Mouse (Mus musculus): ENCODE results near the gene Rtn4ip1.

Gene Rtn4ip1

DNA sequence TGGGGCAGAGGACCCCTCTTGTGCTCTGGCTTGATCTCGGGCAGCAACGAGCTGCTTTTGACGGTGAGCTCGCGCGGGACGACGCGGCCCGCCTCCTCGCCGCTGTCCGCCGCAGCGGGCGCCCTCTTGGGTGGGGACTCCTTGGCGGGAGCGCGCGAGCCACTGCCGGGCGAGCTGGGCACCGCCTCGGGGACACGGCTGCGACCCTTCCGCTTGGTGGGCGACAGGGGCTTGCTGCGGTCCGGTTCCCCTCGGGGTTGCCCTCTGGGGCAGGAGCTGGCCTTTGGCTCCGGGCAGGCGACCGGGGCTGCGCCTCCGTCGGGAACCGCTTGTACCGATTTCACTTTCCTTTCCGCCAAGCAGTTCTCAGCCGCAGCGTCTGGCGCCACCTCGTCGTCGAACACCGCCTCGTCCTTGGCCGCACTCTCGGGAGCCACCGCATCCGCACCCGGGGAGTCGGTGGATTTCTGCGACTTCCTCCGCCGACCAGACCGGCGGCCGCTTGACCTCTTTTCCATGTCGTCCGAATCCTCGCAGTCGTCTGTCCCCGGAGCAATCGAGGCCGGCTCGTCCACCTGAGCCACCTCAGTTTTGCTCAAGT lies 102.0 kb downstream of the Rtn4ip1 start:
- peak; percentile 67 for DNase-seq

- DNase-seq, result peak; percentile 30
These were observed 102.7 kb downstream of the Rtn4ip1 start for GRCm38 (mm10) chr10:44004221-44004751.

DNA sequence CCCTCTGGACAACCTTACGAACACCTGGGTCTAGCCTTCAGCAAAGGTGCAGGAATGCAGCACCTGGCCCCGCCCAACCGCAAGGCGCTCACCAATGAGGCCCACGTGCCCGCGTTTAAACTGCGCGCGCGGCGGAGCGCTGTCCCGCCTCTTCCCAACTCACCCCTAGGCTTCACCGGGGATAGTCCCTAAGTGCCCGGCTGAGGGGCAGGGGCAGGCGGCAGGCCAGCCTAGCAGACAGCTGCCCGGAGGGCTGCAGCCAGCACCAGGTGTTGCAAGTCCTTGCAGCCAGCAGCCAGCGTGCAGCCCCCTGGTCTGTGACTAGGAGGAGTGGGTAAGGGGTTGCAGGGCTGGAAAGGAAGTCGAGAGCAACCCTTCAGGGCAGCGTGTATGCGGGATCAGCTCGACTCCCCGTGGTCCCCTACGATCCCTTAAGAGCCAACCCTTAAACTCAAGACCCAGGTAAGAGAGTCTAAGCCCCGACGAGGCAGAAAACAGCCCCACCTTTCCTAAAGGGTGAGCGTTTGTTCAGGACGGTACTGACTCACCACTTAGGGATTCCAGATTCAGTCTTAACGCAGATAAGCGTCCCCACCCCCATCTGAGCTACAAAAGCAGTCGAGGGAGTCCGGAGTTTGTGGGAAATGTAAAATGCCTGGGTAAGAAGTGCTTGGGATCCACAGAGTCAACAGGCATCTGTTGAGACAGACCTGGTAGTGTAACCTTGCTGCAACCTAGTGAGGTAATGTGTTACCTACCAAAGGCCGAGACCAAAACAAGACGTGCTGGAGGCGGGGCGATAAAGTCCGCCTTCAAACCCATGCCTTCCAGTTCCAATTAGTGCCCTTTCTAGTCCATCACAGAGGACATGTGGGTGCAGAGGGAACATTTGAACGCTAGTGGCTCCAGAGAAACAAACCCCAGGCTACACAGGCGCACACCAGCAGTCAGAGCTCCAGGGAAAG lies 104.4 kb downstream of the Rtn4ip1 start:
- DNase-seq, result peak; percentile 47

All from lung, postnatal 10 days (tissue).